Mouse (Mus musculus): ENCODE measurements around the gene Scamp3. TPM values are rescaled to one million over a fixed set of nuclear protein-coding genes. Genes with fewer than 3 reads are reported as not detected.
A peak's percentile ranks its signal among the peaks of the same experiment; 100 is the strongest.

Gene Scamp3
- polyA plus RNA-seq, 1 experiment from 2014 or later = 109 TPM

- peaks cover 6% of the 10 kb centered on the region for H3K4me1 ChIP-seq
- peaks cover 30% of the 10 kb centered on the region for H3K36me3 ChIP-seq
- peak within 1 kb of the TSS; percentile 58 for H3K4me2 ChIP-seq (replicated peaks)
- no peaks in the 10 kb centered on the region for H3K27me3 ChIP-seq
- 25% methylated on average over 13 of the region's 13 CpGs for WGBS
- no peaks in the 10 kb centered on the region for H3K9me3 ChIP-seq (replicated peaks)
- peak within 1 kb of the TSS; percentile 58 for H3K4me3 ChIP-seq (replicated peaks)
- ATAC-seq (ENCODE audit: insufficient number of reproducible peaks, low FRiP score, low TSS enrichment, low read depth) = peak; percentile 78
- H3K9ac ChIP-seq = peak within 1 kb of the TSS; percentile 33
- 0 out of 2 replicates have a peak within 1 kb of the TSS, but pooled peaks have one; percentile 18 for H3K27ac ChIP-seq (replicated peaks)
Measured at GRCm38 (mm10) chr3:89202253-89203141, 25.2 kb downstream of the Scamp3 start, which contains the start of gene Gba. Gene Gba, plus strand, starts transcription at chr3:89202928.

GRCm38 (mm10) chr3:89203142-89203514, 25.9 kb downstream of the Scamp3 start:
- WGBS = 32% methylated on average over 5 of the region's 5 CpGs
- peaks cover 6% of the 10 kb centered on the region for H3K4me1 ChIP-seq
- no peaks in the 10 kb centered on the region for H3K9me3 ChIP-seq (replicated peaks)
- H3K4me3 ChIP-seq (replicated peaks) = peak overlapping the region; percentile 58
- H3K4me2 ChIP-seq (replicated peaks) = peak overlapping the region; percentile 58
- no peaks in the 10 kb centered on the region for H3K27me3 ChIP-seq
- peaks cover 36% of the 10 kb centered on the region for H3K36me3 ChIP-seq
- H3K27ac ChIP-seq (replicated peaks) = 0 out of 2 replicates have a peak overlapping the region, but pooled peaks have one; percentile 18
- ATAC-seq (ENCODE audit: insufficient number of reproducible peaks, low FRiP score, low TSS enrichment, low read depth) = no peak
- H3K9ac ChIP-seq = peak overlapping the region; percentile 33

GRCm38 (mm10) chr3:89206079-89206478, 28.8 kb downstream of the Scamp3 start:
- H3K4me1 ChIP-seq = peaks cover 14% of the 10 kb centered on the region
- no peak overlapping the region for H3K4me2 ChIP-seq (replicated peaks)
- no peak overlapping the region for H3K4me3 ChIP-seq (replicated peaks)
- ATAC-seq (ENCODE audit: insufficient number of reproducible peaks, low FRiP score, low TSS enrichment, low read depth) = no peak
- no peaks in the 10 kb centered on the region for H3K27me3 ChIP-seq
- peaks cover 65% of the 10 kb centered on the region for H3K36me3 ChIP-seq
- WGBS = 90% methylated on average over 7 of the region's 7 CpGs
- no peaks in the 10 kb centered on the region for H3K9me3 ChIP-seq (replicated peaks)
- H3K27ac ChIP-seq (replicated peaks) = no peak overlapping the region
- H3K9ac ChIP-seq = no peak overlapping the region

- Histone ChIP-seq H3K9me3 (replicated peaks) (no peaks in the 10 kb centered on the region), H3K27me3 (no peaks in the 10 kb centered on the region), H3K36me3 (peaks cover 65% of the 10 kb centered on the region), H3K4me3 (replicated peaks) (no peak overlapping the region), H3K9ac (no peak overlapping the region), H3K4me2 (replicated peaks) (no peak overlapping the region), H3K4me1 (peaks cover 20% of the 10 kb centered on the region), H3K27ac (replicated peaks) (no peak overlapping the region)
- no peak for ATAC-seq (ENCODE audit: insufficient number of reproducible peaks, low FRiP score, low TSS enrichment, low read depth)
- 70% methylated on average over 2 of the region's 2 CpGs for WGBS
Measured at GRCm38 (mm10) chr3:89206695-89207094, 29.4 kb downstream of the Scamp3 start.

- Histone ChIP-seq H3K4me1 (peaks cover 27% of the 10 kb centered on the region), H3K4me2 (replicated peaks) (no peak overlapping the region), H3K27me3 (no peaks in the 10 kb centered on the region), H3K9me3 (replicated peaks) (no peaks in the 10 kb centered on the region), H3K36me3 (peaks cover 65% of the 10 kb centered on the region), H3K4me3 (replicated peaks) (no peak overlapping the region), H3K9ac (no peak overlapping the region), H3K27ac (replicated peaks) (0 out of 2 replicates have a peak overlapping the region, but pooled peaks have one; percentile 23)
- ATAC-seq (ENCODE audit: insufficient number of reproducible peaks, low FRiP score, low TSS enrichment, low read depth) = no peak
- WGBS = 74% methylated on average over 13 of the region's 13 CpGs
Measured at GRCm38 (mm10) chr3:89208075-89208657, 30.9 kb downstream of the Scamp3 start.

GRCm38 (mm10) chr3:89208736-89209135, 31.5 kb downstream of the Scamp3 start:
- H3K27me3 ChIP-seq = no peaks in the 10 kb centered on the region
- no peak overlapping the region for H3K4me3 ChIP-seq (replicated peaks)
- H3K4me2 ChIP-seq (replicated peaks) = no peak overlapping the region
- peaks cover 65% of the 10 kb centered on the region for H3K36me3 ChIP-seq
- WGBS = 80% methylated on average over 6 of the region's 6 CpGs
- H3K9ac ChIP-seq = no peak overlapping the region
- H3K27ac ChIP-seq (replicated peaks) = 0 out of 2 replicates have a peak overlapping the region, but pooled peaks have one; percentile 23
- H3K4me1 ChIP-seq = peaks cover 24% of the 10 kb centered on the region
- ATAC-seq (ENCODE audit: insufficient number of reproducible peaks, low FRiP score, low TSS enrichment, low read depth) = no peak
- H3K9me3 ChIP-seq (replicated peaks) = no peaks in the 10 kb centered on the region

GRCm38 (mm10) chr3:89209731-89210130, 32.5 kb downstream of the Scamp3 start:
- 88% methylated on average over 7 of the region's 7 CpGs for WGBS
- no peak overlapping the region for H3K9ac ChIP-seq

GRCm38 (mm10) chr3:89210162-89210561, 32.9 kb downstream of the Scamp3 start:
- H3K4me2 ChIP-seq (replicated peaks) = no peak overlapping the region
- peak overlapping the region; percentile 56; the same call in 1 of the 2 replicates for H3K27ac ChIP-seq (replicated peaks)
- H3K36me3 ChIP-seq = peaks cover 59% of the 10 kb centered on the region

More at GRCm38 (mm10) chr3:89209731-89210130, 32.5 kb downstream of the Scamp3 start:
- no peaks in the 10 kb centered on the region for H3K9me3 ChIP-seq (replicated peaks)
- ATAC-seq (ENCODE audit: insufficient number of reproducible peaks, low FRiP score, low TSS enrichment, low read depth) = no peak
- no peak overlapping the region for H3K4me2 ChIP-seq (replicated peaks)
- H3K4me1 ChIP-seq = peaks cover 29% of the 10 kb centered on the region
- H3K4me3 ChIP-seq (replicated peaks) = no peak overlapping the region
- H3K27ac ChIP-seq (replicated peaks) = peak overlapping the region; percentile 56; the same call in 1 of the 2 replicates
- peaks cover 63% of the 10 kb centered on the region for H3K36me3 ChIP-seq
- no peaks in the 10 kb centered on the region for H3K27me3 ChIP-seq

GRCm38 (mm10) chr3:89210731-89211130, 33.5 kb downstream of the Scamp3 start:
- H3K27ac ChIP-seq (replicated peaks) = peak overlapping the region; percentile 56
- H3K4me2 ChIP-seq (replicated peaks) = no peak overlapping the region
- H3K4me3 ChIP-seq (replicated peaks) = no peak overlapping the region
- no peaks in the 10 kb centered on the region for H3K9me3 ChIP-seq (replicated peaks)
- no peaks in the 10 kb centered on the region for H3K27me3 ChIP-seq
- ATAC-seq (ENCODE audit: insufficient number of reproducible peaks, low FRiP score, low TSS enrichment, low read depth) = no peak
- H3K4me1 ChIP-seq = peaks cover 39% of the 10 kb centered on the region
- H3K9ac ChIP-seq = no peak overlapping the region
- H3K36me3 ChIP-seq = peaks cover 53% of the 10 kb centered on the region
- 67% methylated on average over 7 of the region's 7 CpGs for WGBS

More at GRCm38 (mm10) chr3:89210162-89210561, 32.9 kb downstream of the Scamp3 start:
- Histone ChIP-seq H3K9me3 (replicated peaks) (no peaks in the 10 kb centered on the region), H3K9ac (no peak overlapping the region), H3K4me3 (replicated peaks) (no peak overlapping the region), H3K4me1 (peaks cover 34% of the 10 kb centered on the region), H3K27me3 (no peaks in the 10 kb centered on the region)
- no peak for ATAC-seq (ENCODE audit: insufficient number of reproducible peaks, low FRiP score, low TSS enrichment, low read depth)
- WGBS = 82% methylated on average over 13 of the region's 13 CpGs

GRCm38 (mm10) chr3:89213803-89214530, 36.7 kb downstream of the Scamp3 start:
- Histone ChIP-seq H3K4me2 (replicated peaks) (peak overlapping the region; percentile 81), H3K4me1 (peaks cover 44% of the 10 kb centered on the region), H3K9me3 (replicated peaks) (no peaks in the 10 kb centered on the region), H3K9ac (peak overlapping the region; percentile 59), H3K36me3 (peaks cover 21% of the 10 kb centered on the region), H3K27me3 (no peaks in the 10 kb centered on the region), H3K27ac (replicated peaks) (peak overlapping the region; percentile 95), H3K4me3 (replicated peaks) (peak overlapping the region; percentile 86)
- ATAC-seq (ENCODE audit: insufficient number of reproducible peaks, low FRiP score, low TSS enrichment, low read depth) = peak; percentile 91
- under 1% methylated on average over 69 of the region's 69 CpGs for WGBS

Data from embryonic facial prominence, embryonic 15.5 days (tissue).